Mouse (Mus musculus): Measurements from ENCODE around the gene Gm10912. TPM values are rescaled to one million over a fixed set of nuclear protein-coding genes. Genes with fewer than 3 reads are reported as not detected.

The Gm10912 gene
- total RNA-seq, 2 experiments from 2014 or later = 0.17 to 0.29 TPM

Other genes with a start within 250 kb of the Gm10912 start
- 10 to 100 TPM; 25.0 to 25.4 TPM for gene Lmo2, start 107.8 kb upstream of the Gm10912 start, total RNA-seq (2021)
- 10 to 100 TPM; 42.6 to 46.6 TPM for gene Fbxo3, start 38.1 kb upstream of the Gm10912 start, total RNA-seq (2021)
- not detected for gene 4931422A03Rik, start 37.5 kb upstream of the Gm10912 start, total RNA-seq (2021)
- not detected for gene Gm10799, start 2.7 kb downstream of the Gm10912 start, total RNA-seq (2021)
- 1 to 10 TPM; 1.2 to 1.8 TPM for gene Cd59b, start 4.0 kb downstream of the Gm10912 start, total RNA-seq (2021)
- gene Cd59a, start 30.0 kb downstream of the Gm10912 start, total RNA-seq (2021) = 10 to 100 TPM; 28.1 to 31.9 TPM
- gene A930018P22Rik, start 56.9 kb downstream of the Gm10912 start, total RNA-seq (2021) = under 1 TPM; 0.68 to 0.69 TPM